Mouse (Mus musculus) heart, embryonic 15.5 days (tissue): ENCODE data around the gene Gm7138. TPM values are rescaled to one million over a fixed set of nuclear protein-coding genes. Genes with fewer than 3 reads are reported as not detected.
A peak's percentile ranks its signal among the peaks of the same experiment; 100 is the strongest.
"Not testable (repeated sequence)": the region's sequence is repeated elsewhere in the genome, so short reads cannot be mapped to it uniquely, and the experiment has no call there.

ENCODE experiments used
- ATAC-seq: fragments of 200-750 bp; cut with Nextera tagmentation; replicated peaks from 2 replicates; pipeline ENCODE4 v1.8.0; 2017; ENCODE audit warnings: low read depth, moderate TSS enrichment; ENCODE audit not compliant: insufficient number of reproducible peaks, insufficient read depth, low FRiP score
- H3K27ac ChIP-seq: fragments of 300-500 bp; sonication (generic); 2 replicates; pipeline ENCODE4 v1.5.1; 2015; ENCODE audit warnings: mild to moderate bottlenecking, inconsistent platforms
- H3K27me3 ChIP-seq: fragments of 300-500 bp; sonication (generic); 2 replicates; pipeline ENCODE4 v1.6.1; 2015; ENCODE audit warnings: inconsistent platforms
- H3K36me3 ChIP-seq: fragments of 300-500 bp; sonication (generic); 2 replicates; pipeline ENCODE4 v1.6.1; 2015; ENCODE audit warnings: mild to moderate bottlenecking, inconsistent platforms
- H3K4me1 ChIP-seq: fragments of 300-500 bp; sonication (generic); replicated peaks from 2 replicates; pipeline ENCODE4 v1.6.1; 2015; ENCODE audit warnings: inconsistent platforms
- H3K4me2 ChIP-seq: fragments of 300-500 bp; sonication (generic); 2 replicates; pipeline ENCODE4 v1.6.1; 2015; ENCODE audit warnings: inconsistent platforms, mild to moderate bottlenecking, moderate library complexity
- H3K4me3 ChIP-seq: fragments of 300-500 bp; sonication (generic); 2 replicates; pipeline ENCODE4 v1.5.1; 2015; ENCODE audit warnings: mild to moderate bottlenecking, inconsistent platforms
- H3K9ac ChIP-seq: fragments of 300-500 bp; sonication (generic); 2 replicates; pipeline ENCODE4 v1.6.1; 2015; ENCODE audit warnings: mild to moderate bottlenecking, inconsistent platforms
- H3K9me3 ChIP-seq: fragments of 300-500 bp; sonication (generic); replicated peaks from 2 replicates; pipeline ENCODE4 v1.6.1; 2016; ENCODE audit warnings: inconsistent platforms
- WGBS: fragments of 180-500 bp; shearing (Covaris S2); methylation state at CpG from one replicate; pipeline ENCODE4 v1.1.7; 2015; ENCODE audit warnings: mixed read lengths; 5-methylcytosine and 5-hydroxymethylcytosine counted together
- polyA plus RNA-seq: library from polyadenylated mRNA; unstranded; fragments of >200 nt; fragmentation: Nextera tagmentation; extraction: Ambion mirVana; gene quantifications from 2 replicates; pipeline ENCODE4 v1.2.1, GENCODE M21; 2015

The Gm7138 gene
- polyA plus RNA-seq, 1 experiment from 2014 or later: not detected

GRCm38 (mm10) chr10:77788621-77789020 lies 11.9 kb upstream of the Gm7138 start:
- H3K9me3 ChIP-seq: no peaks in the 10 kb centered on the region
- H3K27ac ChIP-seq: no peak overlapping the region
- no peaks in the 10 kb centered on the region for H3K4me1 ChIP-seq
- H3K9ac ChIP-seq: no peak overlapping the region
- H3K27me3 ChIP-seq: no peaks in the 10 kb centered on the region
- H3K4me2 ChIP-seq: no peak overlapping the region
- ATAC-seq: no peak
- no peak overlapping the region for H3K4me3 ChIP-seq
- WGBS: 74% methylated on average over 2 of the region's 2 CpGs
- no peaks in the 10 kb centered on the region for H3K36me3 ChIP-seq

- not testable (repeated sequence) for H3K27ac ChIP-seq, ATAC-seq, H3K9me3 ChIP-seq, H3K27me3 ChIP-seq, H3K4me1 ChIP-seq, H3K4me2 ChIP-seq, H3K4me3 ChIP-seq, H3K9ac ChIP-seq, H3K36me3 ChIP-seq
- WGBS: 57% methylated on average over 1 of the region's 1 CpGs
These were observed 11.1 kb upstream of the Gm7138 start, which contains the start of gene Gm7137 for GRCm38 (mm10) chr10:77787876-77788275. TSS of gene Gm7137 (minus strand) at chr10:77788200.

GRCm38 (mm10) chr10:77783396-77783795 lies 6.7 kb upstream of the Gm7138 start:
- not testable (repeated sequence) for H3K9ac ChIP-seq, H3K4me3 ChIP-seq, H3K4me2 ChIP-seq, H3K9me3 ChIP-seq, H3K27ac ChIP-seq, H3K36me3 ChIP-seq, H3K27me3 ChIP-seq, H3K4me1 ChIP-seq
- 72% methylated on average over 3 of the region's 3 CpGs for WGBS
- ATAC-seq: peak; percentile 47; the same call in 1 of the 2 replicates

GRCm38 (mm10) chr10:77782442-77782841 lies 5.7 kb upstream of the Gm7138 start, which contains the start of gene Gm3250:
TSS of gene Gm3250 (minus strand) at chr10:77782542.
- H3K36me3 ChIP-seq, H3K4me1 ChIP-seq, H3K4me3 ChIP-seq, H3K27me3 ChIP-seq, ATAC-seq, H3K27ac ChIP-seq, H3K9me3 ChIP-seq, H3K9ac ChIP-seq, H3K4me2 ChIP-seq: not testable (repeated sequence)
- WGBS: 78% methylated on average over 1 of the region's 1 CpGs

GRCm38 (mm10) chr10:77772142-77772541 lies 4.6 kb downstream of the Gm7138 start:
- not testable (repeated sequence) for H3K9ac ChIP-seq, ATAC-seq, H3K27ac ChIP-seq, H3K27me3 ChIP-seq, H3K4me1 ChIP-seq, H3K4me2 ChIP-seq, H3K36me3 ChIP-seq, H3K4me3 ChIP-seq, H3K9me3 ChIP-seq
- WGBS: 56% methylated on average over 3 of the region's 3 CpGs

GRCm38 (mm10) chr10:77771225-77771624 lies 5.5 kb downstream of the Gm7138 start, which contains the start of gene Gm3238:
TSS of gene Gm3238 (minus strand) at chr10:77771325.
- not testable (repeated sequence) for H3K4me1 ChIP-seq, H3K27me3 ChIP-seq, H3K9me3 ChIP-seq, H3K27ac ChIP-seq, H3K36me3 ChIP-seq, H3K4me2 ChIP-seq, H3K4me3 ChIP-seq, ATAC-seq, H3K9ac ChIP-seq
- WGBS: 90% methylated on average over 1 of the region's 1 CpGs

GRCm38 (mm10) chr10:77769727-77770126 lies 7.0 kb downstream of the Gm7138 start:
- Histone ChIP-seq H3K4me2 (no peak overlapping the region), H3K4me1 (0 out of 2 replicates have a peak, but pooled peaks cover 2% of the 10 kb centered on the region), H3K4me3 (no peak overlapping the region), H3K27ac (no peak overlapping the region), H3K9me3 (no peaks in the 10 kb centered on the region), H3K9ac (no peak overlapping the region), H3K27me3 (no peaks in the 10 kb centered on the region), H3K36me3 (no peaks in the 10 kb centered on the region)
- 78% methylated on average over 1 of the region's 1 CpGs for WGBS
- ATAC-seq: no peak

GRCm38 (mm10) chr10:77759582-77759981 lies 17.2 kb downstream of the Gm7138 start, which contains the start of gene Gm3233:
TSS of gene Gm3233 (minus strand) at chr10:77759682.
- H3K36me3 ChIP-seq, ATAC-seq, H3K4me2 ChIP-seq, H3K9ac ChIP-seq, H3K27me3 ChIP-seq, H3K27ac ChIP-seq, H3K4me1 ChIP-seq, H3K4me3 ChIP-seq, H3K9me3 ChIP-seq: not testable (repeated sequence)
- no CpG with 5 or more reads among the region's 1 CpGs for WGBS

- H3K4me3 ChIP-seq: no peak overlapping the region
- H3K27ac ChIP-seq: no peak overlapping the region
- H3K9ac ChIP-seq: no peak overlapping the region
- H3K4me2 ChIP-seq: no peak overlapping the region
- no peaks in the 10 kb centered on the region for H3K27me3 ChIP-seq
- no peaks in the 10 kb centered on the region for H3K36me3 ChIP-seq
- ATAC-seq: no peak
- H3K9me3 ChIP-seq: no peaks in the 10 kb centered on the region
- H3K4me1 ChIP-seq: no peaks in the 10 kb centered on the region
These were observed 23.3 kb downstream of the Gm7138 start for GRCm38 (mm10) chr10:77753448-77753847.

GRCm38 (mm10) chr10:77752312-77752711 lies 24.4 kb downstream of the Gm7138 start:
- not testable (repeated sequence) for H3K4me1 ChIP-seq, ATAC-seq, H3K4me3 ChIP-seq, H3K27me3 ChIP-seq, H3K9me3 ChIP-seq, H3K9ac ChIP-seq, H3K36me3 ChIP-seq, H3K4me2 ChIP-seq, H3K27ac ChIP-seq
- 68% methylated on average over 3 of the region's 3 CpGs for WGBS

GRCm38 (mm10) chr10:77751254-77751653 lies 25.5 kb downstream of the Gm7138 start, which contains the start of gene Gm9736:
TSS of gene Gm9736 (minus strand) at chr10:77751354.
- not testable (repeated sequence) for H3K9me3 ChIP-seq, H3K36me3 ChIP-seq, ATAC-seq, H3K4me2 ChIP-seq, H3K9ac ChIP-seq, H3K4me1 ChIP-seq, H3K27me3 ChIP-seq, H3K4me3 ChIP-seq, H3K27ac ChIP-seq
- 75% methylated on average over 1 of the region's 1 CpGs for WGBS

- not testable (repeated sequence) for H3K27me3 ChIP-seq, H3K4me3 ChIP-seq, H3K4me2 ChIP-seq, H3K9ac ChIP-seq, ATAC-seq, H3K27ac ChIP-seq, H3K4me1 ChIP-seq, H3K9me3 ChIP-seq, H3K36me3 ChIP-seq
- WGBS: 52% methylated on average over 1 of the region's 1 CpGs
These were observed 26.1 kb downstream of the Gm7138 start for GRCm38 (mm10) chr10:77750686-77751085.
